14 mouse cellular contexts compared by ENCODE assay signal in the genomic region with DNA sequence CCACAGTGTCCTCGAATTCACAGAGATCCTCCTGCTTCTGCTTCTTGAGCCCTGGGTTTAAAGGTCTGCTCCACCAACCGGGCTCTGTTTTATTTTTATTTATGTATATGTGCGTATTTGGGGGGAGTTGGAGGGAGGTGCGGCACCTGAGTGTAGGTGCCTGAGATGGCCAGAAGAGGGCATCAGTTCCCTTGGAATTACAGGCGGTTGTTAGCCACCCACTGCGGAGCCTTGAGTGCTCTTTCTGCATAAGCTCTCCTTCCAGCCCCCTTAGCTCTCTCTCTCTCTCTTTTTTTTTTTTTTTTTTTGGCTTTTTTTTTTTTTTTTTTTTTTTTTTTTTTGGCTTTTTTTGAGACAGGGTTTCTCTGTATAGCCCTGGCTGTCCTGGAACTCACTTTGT. TPM values are rescaled to one million over a fixed set of nuclear protein-coding genes. Genes with fewer than 3 reads are reported as not detected.
DNase-seq lines count a peak whose midpoint lies in the region; ATAC-seq and TF ChIP-seq lines count a peak whose summit lies in the region.
"Had no signal": no experiment of that assay in that cellular context is flagged by ENCODE, and none has a peak within 500 bp of the region (broad histone marks: within the 10 kb centered on the region; RNA-seq: fewer than 3 reads in every experiment).

No protein-coding gene starts in this region.

- intact Hi-C loops in left cerebral cortex, adult 2 months (cut with DNase I) = no loop called here

- no peak overlapping the region for H3K4me3 ChIP-seq in left cerebral cortex, adult 2 months
- H3K4me3 ChIP-seq: hindbrain, embryonic 15.5 days; neural tube, embryonic 13.5 days had no signal

- no peak overlapping the region for H3K27ac ChIP-seq in left cerebral cortex, adult 2 months
- H3K27ac ChIP-seq: hindbrain, embryonic 15.5 days; neural tube, embryonic 13.5 days had no signal

- peak in 1 of 2 experiments; percentile 8 for DNase-seq in left cerebral cortex, adult 2 months (ENCODE audit: extremely low spot score in 1 of 2, low spot score in 2 of 2)
- DNase-seq in left cerebral cortex, adult 9 months (ENCODE audit: low spot score in 2 of 2) = no peak
- peak; percentile 82 for DNase-seq in A20 (ENCODE audit: low read depth, low spot score)
- DNase-seq in CD4-positive helper T cell, adult 2 months (ENCODE audit: low read depth, low spot score) = peak; percentile 46
- no peak for DNase-seq in urinary bladder, postnatal 10 days (ENCODE audit: low spot score)
- no peak for DNase-seq in right cerebral cortex, postnatal 4 days
- DNase-seq: adrenal gland, adult 2 months; heart, adult 18-20 months had no signal

- 0 out of 2 replicates have a peak, but pooled peaks have one; percentile 32 for ATAC-seq in erythroblast, adult 5-6 weeks (replicated peaks; ENCODE audit: low FRiP score, poor library complexity, severe bottlenecking)
- no peak for ATAC-seq in monocyte, adult 5-6 weeks (replicated peaks; ENCODE audit: insufficient number of reproducible peaks, low FRiP score, low TSS enrichment, poor library complexity, severe bottlenecking)

- peak; percentile 29 for TF ChIP-seq CTCF in left cerebral cortex, adult 2 months (IDR thresholded peaks at IDR 0.05)

RNA-seq across cellular contexts. Expression of a gene that starts 2.5 kb away (rescaled TPM):
- 10 to 100 TPM; 60.8 to 63.9 TPM for total RNA-seq in left cerebral cortex, adult 2 months (2021)
- total RNA-seq in erythroblast, adult 5-6 weeks (2015; ENCODE audit: low replicate concordance) = 7.7 and 30.0 TPM in 2 replicates
- total RNA-seq in erythroblast, adult 5-6 weeks (2017; ENCODE audit: low replicate concordance) = 2.9 and 3.5 TPM in 2 replicates
- total RNA-seq in monocyte, adult 5-6 weeks (2017) = 6.5 to 18.2 TPM (median 8.3 TPM) in 3 replicates

RNA-seq across cellular contexts. Expression of a gene that starts 5.6 kb away (rescaled TPM):
- 10 to 100 TPM; 53.0 to 54.6 TPM for total RNA-seq in left cerebral cortex, adult 2 months (2021)
- 1.9 and 5.6 TPM in 2 replicates for total RNA-seq in erythroblast, adult 5-6 weeks (2015; ENCODE audit: low replicate concordance)
- total RNA-seq in erythroblast, adult 5-6 weeks (2017; ENCODE audit: low replicate concordance) = 2.8 and 3.2 TPM in 2 replicates
- total RNA-seq in monocyte, adult 5-6 weeks (2017) = 18.2 to 21.9 TPM (median 19.4 TPM) in 3 replicates

RNA-seq across cellular contexts. Expression of a gene that starts 26.6 kb away (rescaled TPM):
- not detected for total RNA-seq in left cerebral cortex, adult 2 months (2021)
- not detected in 2 replicates for total RNA-seq in erythroblast, adult 5-6 weeks (2015; ENCODE audit: low replicate concordance)
- total RNA-seq in erythroblast, adult 5-6 weeks (2017; ENCODE audit: low replicate concordance) = not detected in 2 replicates
- total RNA-seq in monocyte, adult 5-6 weeks (2017) = not detected in 3 replicates
- total RNA-seq: adrenal gland, adult 2 months; common myeloid progenitor, adult 5-6 weeks; heart, adult 18-20 months; megakaryocyte, adult 5-6 weeks had no signal

RNA-seq across cellular contexts. Expression of a gene that starts 36.9 kb away (rescaled TPM):
- total RNA-seq in left cerebral cortex, adult 2 months (2021) = 100 to 1,000 TPM; 216 to 218 TPM
- total RNA-seq in erythroblast, adult 5-6 weeks (2015; ENCODE audit: low replicate concordance) = 60.5 and 67.5 TPM in 2 replicates
- 26.2 and 30.6 TPM in 2 replicates for total RNA-seq in erythroblast, adult 5-6 weeks (2017; ENCODE audit: low replicate concordance)
- total RNA-seq in monocyte, adult 5-6 weeks (2017) = 72.5 to 84.0 TPM (median 77.3 TPM) in 3 replicates

RNA-seq across cellular contexts. Expression of a gene that starts 36.9 kb away (rescaled TPM):
- 10 to 100 TPM; 87.0 to 91.1 TPM for total RNA-seq in left cerebral cortex, adult 2 months (2021)
- 11.1 and 20.1 TPM in 2 replicates for total RNA-seq in erythroblast, adult 5-6 weeks (2015; ENCODE audit: low replicate concordance)
- total RNA-seq in erythroblast, adult 5-6 weeks (2017; ENCODE audit: low replicate concordance) = 7.4 and 15.2 TPM in 2 replicates
- total RNA-seq in monocyte, adult 5-6 weeks (2017) = 34.6 to 49.4 TPM (median 44.2 TPM) in 3 replicates

Comparison
In these comparisons a context has a peak if more than half of its experiments do, and no peak if none do; other contexts are left out.
1. DNase-seq: peak in A20 (single experiment) and CD4-positive helper T cell, adult 2 months (single experiment); none in left cerebral cortex, adult 9 months (0 of 2), urinary bladder, postnatal 10 days (single experiment) and right cerebral cortex, postnatal 4 days (single experiment).